Mouse (Mus musculus): ENCODE data around the gene Vmn1r89. TPM values are rescaled to one million over a fixed set of nuclear protein-coding genes. Genes with fewer than 3 reads are reported as not detected.

The Vmn1r89 gene
- not detected for total RNA-seq (2021)
- long read RNA-seq, result 0 reads

DNA sequence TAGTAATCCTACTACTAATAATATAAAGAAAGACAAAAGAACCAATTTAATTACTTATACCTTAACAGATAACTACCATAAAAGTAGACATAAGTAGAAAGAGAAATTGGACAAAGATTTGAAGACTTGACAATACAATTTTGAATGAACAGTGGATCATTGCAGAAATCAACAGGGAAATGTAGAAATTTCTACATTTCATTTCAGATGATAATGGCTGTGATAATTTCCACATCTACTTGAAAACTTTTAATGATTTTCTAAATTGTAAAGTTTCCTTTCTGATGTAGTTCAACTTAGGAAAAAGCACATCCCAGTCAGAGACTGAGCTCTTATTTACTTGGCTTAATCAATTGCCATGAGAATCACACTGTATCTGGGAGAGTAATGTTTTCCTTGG lies at the start of gene Vmn1r89:
Gene Vmn1r89 (plus strand): TSS at position 301 of the 400 bp plus-strand sequence.
- no peak for DNase-seq (ENCODE audit: low spot score in 2 of 2)

GRCm38 (mm10) chr7:13260746-13261700 lies 48.2 kb downstream of the Vmn1r89 start:
- peak; percentile 14 to 26 for DNase-seq (ENCODE audit: low spot score in 2 of 2)

- no peak for DNase-seq (ENCODE audit: low spot score in 2 of 2)
These were observed 51.0 kb downstream of the Vmn1r89 start for GRCm38 (mm10) chr7:13263851-13264250.

- no peak for DNase-seq (ENCODE audit: low spot score in 2 of 2)
These were observed 51.6 kb downstream of the Vmn1r89 start for GRCm38 (mm10) chr7:13264396-13264795.

DNA sequence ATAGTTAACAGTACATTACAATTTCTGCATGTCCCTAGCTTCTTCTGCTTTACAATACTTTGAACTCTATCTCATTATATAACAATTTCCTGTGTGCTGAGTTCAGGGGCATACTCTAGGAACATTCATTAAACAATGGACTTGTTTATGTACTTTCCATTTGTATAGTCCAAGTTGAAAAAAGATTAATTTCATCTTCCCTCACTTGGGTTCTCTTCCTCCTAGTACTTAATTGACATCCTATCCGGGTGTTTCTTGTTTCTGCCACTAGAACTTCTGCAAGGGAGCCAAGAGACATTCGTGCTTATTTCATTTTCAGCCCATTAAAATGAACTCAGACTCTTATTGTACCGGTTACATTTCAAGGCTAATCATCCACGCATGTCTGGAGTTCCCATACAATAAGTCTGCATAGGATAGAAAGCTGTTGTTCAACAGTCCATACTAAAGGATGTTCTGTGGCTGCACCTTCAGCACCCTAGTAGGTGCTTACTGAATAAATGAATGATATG lies 56.0 kb downstream of the Vmn1r89 start:
- DNase-seq (ENCODE audit: low spot score in 2 of 2), result no peak

DNA sequence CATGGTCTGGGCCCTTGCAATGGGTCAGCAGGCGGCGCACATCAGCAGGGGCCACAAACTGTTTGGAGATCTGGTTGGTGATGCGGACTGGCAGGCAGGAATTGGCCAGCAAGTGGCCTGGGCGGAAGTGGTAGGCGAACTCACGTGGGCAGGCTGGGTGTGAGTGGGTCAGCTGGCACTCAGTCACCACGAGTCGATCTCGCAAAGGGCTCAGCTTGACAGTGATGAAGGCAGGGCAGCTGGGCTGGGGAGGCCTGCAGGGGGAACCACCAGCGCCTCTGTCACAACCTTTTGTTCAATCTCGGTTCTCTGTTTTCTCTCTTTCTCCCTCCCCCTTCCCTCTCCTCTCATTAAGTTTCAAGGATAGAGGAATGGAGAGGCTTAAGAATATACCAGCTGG lies 56.6 kb downstream of the Vmn1r89 start:
- DNase-seq (ENCODE audit: low spot score in 2 of 2), result no peak

Other genes with a start within 250 kb of the Vmn1r89 start
- 10 to 100 TPM; 14.7 to 15.7 TPM for gene Zfp324, start 247.2 kb upstream of the Vmn1r89 start, total RNA-seq (2021)
- 1 to 10 TPM; 7.1 to 7.7 TPM for gene Zfp446, start 235.2 kb upstream of the Vmn1r89 start, total RNA-seq (2021)
- not detected for gene Slc27a5, start 214.8 kb upstream of the Vmn1r89 start, total RNA-seq (2021)
- gene Trim28, start 213.9 kb upstream of the Vmn1r89 start, total RNA-seq (2021), result 100 to 1,000 TPM; 279 to 301 TPM
- gene Zbtb45, start 203.0 kb upstream of the Vmn1r89 start, total RNA-seq (2021), result 10 to 100 TPM; 25.8 to 27.3 TPM
- 100 to 1,000 TPM; 133 to 151 TPM for gene Chmp2a, start 178.2 kb upstream of the Vmn1r89 start, total RNA-seq (2021)
- 100 to 1,000 TPM; 198 to 220 TPM for gene Ube2m, start 174.7 kb upstream of the Vmn1r89 start, total RNA-seq (2021)
- 10 to 100 TPM; 14.3 to 17.7 TPM for gene Mzf1, start 158.3 kb upstream of the Vmn1r89 start, total RNA-seq (2021)
- not detected for gene Vmn1r85, start 117.8 kb upstream of the Vmn1r89 start, total RNA-seq (2021)
- not detected for gene Vmn1r86, start 93.1 kb upstream of the Vmn1r89 start, total RNA-seq (2021)
- gene Vmn1r87, start 72.9 kb upstream of the Vmn1r89 start, total RNA-seq (2021), result not detected
- gene Vmn1r88, start 53.5 kb upstream of the Vmn1r89 start, total RNA-seq (2021), result under 1 TPM; 0.11 to 0.25 TPM
- gene Lig1, start 64.3 kb downstream of the Vmn1r89 start, total RNA-seq (2021), result 10 to 100 TPM; 11.0 to 14.7 TPM
- 10 to 100 TPM; 11.4 to 12.8 TPM for gene Zswim9, start 65.7 kb downstream of the Vmn1r89 start, total RNA-seq (2021)
- gene Pla2g4c, start 111.6 kb downstream of the Vmn1r89 start, total RNA-seq (2021), result 1 to 10 TPM in 1 of 2 experiments, under 1 TPM in 1; 0.21 to 1.1 TPM
- under 1 TPM; 0.25 to 0.89 TPM for gene Cabp5, start 185.1 kb downstream of the Vmn1r89 start, total RNA-seq (2021)
- gene Bsph1, start 237.8 kb downstream of the Vmn1r89 start, total RNA-seq (2021), result not detected